Mouse (Mus musculus): Measurements from ENCODE around the gene Ippk.

The Ippk gene

GRCm38 (mm10) chr13:49480551-49480950, 59.5 kb downstream of the Ippk start:
- DNase-seq (ENCODE audit: low spot score): no peak

- DNase-seq (ENCODE audit: low spot score): no peak
Measured at GRCm38 (mm10) chr13:49485388-49485787, 64.3 kb downstream of the Ippk start.

GRCm38 (mm10) chr13:49492376-49493368, 71.6 kb downstream of the Ippk start, which contains the start of gene Tes3-ps:
Gene Tes3-ps, plus strand, starts transcription at chr13:49493318.
- no peak for DNase-seq (ENCODE audit: low spot score)

DNA sequence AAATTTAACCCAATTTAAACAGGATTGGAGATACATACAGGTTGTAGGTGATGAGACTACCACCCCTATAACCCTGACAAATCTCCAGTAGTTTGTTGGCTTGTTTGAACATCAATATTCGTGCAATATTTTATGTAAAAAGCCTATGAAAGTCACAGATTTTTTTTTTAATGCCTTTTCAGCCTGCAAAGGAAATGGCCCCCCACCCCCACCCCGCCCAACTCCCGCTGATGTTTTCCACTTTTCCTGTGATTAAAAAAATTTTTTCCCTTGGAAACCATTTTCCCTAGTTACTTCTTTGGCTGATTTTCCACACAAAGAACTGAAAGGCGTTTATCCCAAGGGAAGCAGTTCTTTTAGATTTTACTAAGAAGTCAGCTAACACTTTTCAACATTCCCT, 83.5 kb downstream of the Ippk start, which contains the start of gene Ecm2:
Gene Ecm2 (plus strand): TSS at position 301 of the 400 bp plus-strand sequence.
- DNase-seq (ENCODE audit: low spot score): no peak

- no peak for DNase-seq (ENCODE audit: low spot score)
Measured at GRCm38 (mm10) chr13:49505776-49506175, 84.7 kb downstream of the Ippk start.

DNA sequence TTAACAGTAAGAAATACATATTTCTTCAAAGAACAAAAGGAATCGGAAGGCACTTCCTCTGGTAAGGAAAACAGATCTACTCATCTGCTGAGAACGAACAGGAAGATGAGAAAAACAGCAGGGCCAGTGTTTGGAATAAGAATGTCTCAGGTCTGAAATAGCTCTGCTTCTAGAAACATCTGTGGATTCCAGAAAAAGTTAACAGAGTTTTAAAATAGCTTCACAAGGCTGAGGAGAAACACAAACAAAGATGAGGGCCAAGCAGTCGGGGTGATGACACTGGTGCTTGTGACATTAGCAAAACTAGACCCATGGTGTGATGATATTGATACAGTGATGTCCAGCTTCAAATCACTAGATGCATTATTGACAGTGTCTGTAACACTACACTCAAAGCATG, 86.1 kb downstream of the Ippk start:
- no peak for DNase-seq (ENCODE audit: low spot score)
